Mouse (Mus musculus): ENCODE data around the gene Nxf2. TPM values are rescaled to one million over a fixed set of nuclear protein-coding genes. Genes with fewer than 3 reads are reported as not detected.

Nxf2 gene
- polyA plus RNA-seq (2012; rRNA removed): 0.08 and 0.19 TPM in 2 replicates

DNA sequence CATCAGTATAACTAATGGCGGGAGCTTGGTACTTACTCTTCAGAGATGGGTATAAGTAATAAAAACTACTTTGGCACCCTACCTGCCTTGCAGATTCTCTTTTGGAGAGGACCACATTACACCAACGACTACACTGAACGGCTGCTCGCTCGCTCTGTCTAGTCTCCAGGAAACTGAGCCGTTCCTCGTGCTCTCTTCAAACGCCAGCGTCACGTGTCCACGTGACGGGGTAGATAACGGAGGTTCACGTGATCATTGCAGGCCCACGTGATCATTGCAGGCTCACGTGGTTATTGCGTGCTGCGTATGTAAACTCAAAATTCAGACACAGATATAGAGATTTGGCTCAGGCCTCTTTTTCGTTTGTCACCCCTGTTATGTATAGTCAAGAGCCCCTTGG, at the start of gene Nxf2:
TSS of gene Nxf2 (minus strand) at position 209 of the 400 bp plus-strand sequence.
- H3K27ac ChIP-seq (ENCODE audit: insufficient read depth, low read length): no peak within 1 kb of the TSS
- H3K4me3 ChIP-seq (ENCODE audit: insufficient read depth, low read length): peak within 1 kb of the TSS; percentile 38
- TF ChIP-seq CTCF (IDR thresholded peaks at IDR 0.05; ENCODE audit: extremely low read depth, insufficient read depth, low read length) (no peak), POLR2A (IDR thresholded peaks at IDR 0.05; ENCODE audit: extremely low read depth, insufficient read depth, low read length) (no peak)
- H3K4me1 ChIP-seq (ENCODE audit: control insufficient read depth, insufficient read depth, low read length): no peaks in the 10 kb centered on the region

DNA sequence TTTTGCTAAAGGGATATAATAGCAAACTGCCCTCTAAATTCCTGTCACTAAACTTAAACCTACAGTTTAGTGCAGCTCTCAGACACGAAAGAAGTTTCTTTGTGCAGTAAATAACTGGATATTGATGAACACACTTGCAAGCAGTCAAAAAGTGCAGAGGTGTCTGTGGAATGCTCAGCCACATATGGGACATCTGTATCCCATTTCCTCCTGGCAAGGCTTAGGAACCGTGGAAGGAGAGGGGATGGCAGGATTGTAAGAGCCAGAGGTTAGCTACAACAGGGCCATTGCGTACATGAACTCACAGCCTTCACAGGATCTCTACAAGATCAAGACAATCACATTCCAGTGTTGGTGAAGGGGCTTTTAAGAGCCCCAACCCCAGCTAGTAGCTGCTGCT, 46.8 kb upstream of the Nxf2 start:
- TF ChIP-seq CTCF (IDR thresholded peaks at IDR 0.05; ENCODE audit: extremely low read depth, insufficient read depth, low read length) (no peak), POLR2A (IDR thresholded peaks at IDR 0.05; ENCODE audit: extremely low read depth, insufficient read depth, low read length) (no peak)
- Histone ChIP-seq H3K4me1 (ENCODE audit: control insufficient read depth, insufficient read depth, low read length) (no peaks in the 10 kb centered on the region), H3K4me3 (ENCODE audit: insufficient read depth, low read length) (no peak overlapping the region), H3K27ac (ENCODE audit: insufficient read depth, low read length) (no peak overlapping the region)

DNA sequence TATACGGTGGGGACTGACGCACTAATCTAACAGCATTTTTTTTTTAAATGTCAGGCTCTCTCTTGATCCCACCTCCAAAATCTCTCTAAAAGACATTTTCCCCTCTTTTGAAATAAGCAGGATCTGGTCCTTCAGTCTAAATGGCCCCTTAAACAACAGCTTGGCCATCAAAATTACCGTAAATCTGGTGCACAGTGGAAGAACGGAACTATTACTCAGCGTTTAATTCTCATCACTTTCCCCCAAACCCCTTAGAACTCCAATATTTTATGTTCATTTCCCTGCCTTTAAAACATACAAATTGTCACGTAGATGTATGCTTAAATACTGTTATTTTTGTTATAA, 44.9 kb upstream of the Nxf2 start:
- H3K4me3 ChIP-seq (ENCODE audit: insufficient read depth, low read length): peak overlapping the region; percentile 57
- TF ChIP-seq CTCF (IDR thresholded peaks at IDR 0.05; ENCODE audit: extremely low read depth, insufficient read depth, low read length) (no peak), POLR2A (IDR thresholded peaks at IDR 0.05; ENCODE audit: extremely low read depth, insufficient read depth, low read length) (no peak)
- H3K27ac ChIP-seq (ENCODE audit: insufficient read depth, low read length): peak overlapping the region; percentile 28; the same call in 1 of the 2 replicates
- H3K4me1 ChIP-seq (ENCODE audit: control insufficient read depth, insufficient read depth, low read length): no peaks in the 10 kb centered on the region

DNA sequence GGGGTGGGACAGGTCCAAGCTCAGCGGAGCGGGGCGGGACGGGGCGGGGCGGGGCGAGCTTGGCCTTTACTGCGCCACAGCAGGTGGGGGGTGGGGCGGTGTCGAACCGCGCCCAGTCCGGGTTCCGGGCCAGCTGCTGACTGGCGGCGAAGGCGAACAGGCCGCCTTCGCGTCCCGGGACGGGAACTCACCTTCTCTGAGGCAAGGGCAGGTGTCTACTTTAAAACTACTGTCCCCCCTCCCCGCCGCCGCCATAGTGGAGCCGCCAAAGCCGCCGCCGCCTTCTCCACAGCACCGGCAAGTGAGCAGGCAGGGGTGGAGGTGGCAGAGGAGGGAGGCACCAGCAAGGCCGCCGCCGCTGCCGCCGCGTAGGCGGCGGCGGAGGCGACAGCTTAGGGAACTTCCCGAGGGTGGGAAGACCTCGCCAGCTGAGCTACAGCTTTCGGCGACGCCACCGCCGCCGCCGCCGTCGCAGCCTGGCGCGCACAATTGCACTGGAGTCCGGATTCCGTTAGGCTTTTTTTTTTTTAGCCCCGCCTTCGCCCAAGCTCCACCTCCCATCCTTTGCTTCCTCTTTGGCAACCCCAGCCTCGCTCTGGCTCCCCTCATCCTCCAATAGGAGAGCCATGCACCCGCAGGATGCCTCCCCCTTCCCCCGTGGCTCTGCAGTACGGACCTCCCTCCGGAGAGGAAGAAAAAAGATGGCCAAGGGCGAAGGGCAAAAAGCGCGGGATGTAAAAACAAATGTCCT, 44.3 kb upstream of the Nxf2 start, which contains the start of gene Zmat1:
TSS of gene Zmat1 (minus strand) at position 490 of the 751 bp plus-strand sequence.
- no peak for TF ChIP-seq CTCF (IDR thresholded peaks at IDR 0.05; ENCODE audit: extremely low read depth, insufficient read depth, low read length)
- peak; percentile 46; the same call in 1 of the 2 replicates for TF ChIP-seq POLR2A (IDR thresholded peaks at IDR 0.05; ENCODE audit: extremely low read depth, insufficient read depth, low read length)
- H3K4me1 ChIP-seq (ENCODE audit: control insufficient read depth, insufficient read depth, low read length): no peaks in the 10 kb centered on the region
- peak within 1 kb of the TSS; percentile 99 for H3K27ac ChIP-seq (ENCODE audit: insufficient read depth, low read length)
- H3K4me3 ChIP-seq (ENCODE audit: insufficient read depth, low read length): peak within 1 kb of the TSS; percentile 57

DNA sequence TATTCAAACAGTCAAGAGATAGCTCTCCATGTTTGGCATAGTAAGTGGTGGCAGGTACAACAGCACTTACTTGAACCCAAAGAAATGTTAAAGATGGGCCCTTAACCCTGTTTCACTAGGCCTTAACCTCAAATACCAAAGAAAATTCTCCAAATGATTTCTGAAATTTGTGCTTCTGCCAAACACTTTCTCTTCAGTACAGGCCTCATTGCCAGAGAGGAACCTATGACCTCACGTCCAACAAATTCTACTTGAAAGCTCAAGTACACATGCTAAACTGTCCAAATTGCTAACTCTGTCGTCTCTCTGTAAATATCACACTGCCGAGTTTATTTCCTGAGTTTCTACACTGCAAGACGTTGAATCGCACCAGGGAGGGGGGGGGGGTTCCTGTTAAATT, 43.5 kb upstream of the Nxf2 start:
- H3K4me3 ChIP-seq (ENCODE audit: insufficient read depth, low read length): peak overlapping the region; percentile 57
- H3K4me1 ChIP-seq (ENCODE audit: control insufficient read depth, insufficient read depth, low read length): no peaks in the 10 kb centered on the region
- no peak overlapping the region for H3K27ac ChIP-seq (ENCODE audit: insufficient read depth, low read length)
- no peak for TF ChIP-seq POLR2A (IDR thresholded peaks at IDR 0.05; ENCODE audit: extremely low read depth, insufficient read depth, low read length)
- no peak for TF ChIP-seq CTCF (IDR thresholded peaks at IDR 0.05; ENCODE audit: extremely low read depth, insufficient read depth, low read length)

DNA sequence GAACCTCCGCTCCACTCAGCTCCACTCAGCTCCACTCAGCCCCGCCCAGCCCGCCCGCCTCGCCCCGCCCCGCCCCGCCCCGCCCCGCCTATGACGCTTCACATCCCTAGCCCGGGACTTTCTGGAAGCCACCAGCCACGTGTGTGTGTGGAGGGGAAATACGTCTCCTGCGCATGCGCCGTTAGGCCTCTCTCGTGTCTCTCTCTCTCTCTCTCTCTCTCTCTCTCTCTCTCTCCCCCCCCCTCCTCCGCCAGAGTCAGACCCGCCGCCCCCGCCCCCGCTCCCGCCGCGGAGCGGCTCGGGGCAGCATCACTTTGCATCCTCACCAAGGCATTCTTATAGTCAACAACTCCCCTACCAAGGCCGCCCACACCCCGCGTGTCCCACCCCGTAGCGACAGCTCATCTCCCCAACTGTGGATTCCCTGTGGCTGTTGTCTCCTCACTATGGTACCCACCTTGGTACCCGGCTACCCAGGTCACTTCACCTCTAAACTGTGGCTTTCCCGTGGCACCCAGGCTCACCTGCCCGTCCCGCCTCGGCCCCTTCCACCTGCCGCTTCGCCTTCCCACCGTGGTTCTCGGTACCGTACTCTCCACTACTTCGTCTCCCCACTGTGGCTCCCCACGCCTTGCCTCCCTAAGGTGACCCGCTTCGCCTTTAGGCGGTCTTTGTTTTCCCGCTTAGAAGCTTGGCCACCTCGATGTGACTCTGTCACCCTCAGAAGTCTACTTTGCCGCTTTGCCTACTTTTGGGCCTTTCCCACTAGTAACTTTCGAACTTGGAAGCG, 1.1 kb downstream of the Nxf2 start:
- TF ChIP-seq CTCF (IDR thresholded peaks at IDR 0.05; ENCODE audit: extremely low read depth, insufficient read depth, low read length): no peak
- no peak for TF ChIP-seq POLR2A (IDR thresholded peaks at IDR 0.05; ENCODE audit: extremely low read depth, insufficient read depth, low read length)
- H3K4me1 ChIP-seq (ENCODE audit: control insufficient read depth, insufficient read depth, low read length): no peaks in the 10 kb centered on the region
- H3K4me3 ChIP-seq (ENCODE audit: insufficient read depth, low read length): peak overlapping the region; percentile 38
- no peak overlapping the region for H3K27ac ChIP-seq (ENCODE audit: insufficient read depth, low read length)

DNA sequence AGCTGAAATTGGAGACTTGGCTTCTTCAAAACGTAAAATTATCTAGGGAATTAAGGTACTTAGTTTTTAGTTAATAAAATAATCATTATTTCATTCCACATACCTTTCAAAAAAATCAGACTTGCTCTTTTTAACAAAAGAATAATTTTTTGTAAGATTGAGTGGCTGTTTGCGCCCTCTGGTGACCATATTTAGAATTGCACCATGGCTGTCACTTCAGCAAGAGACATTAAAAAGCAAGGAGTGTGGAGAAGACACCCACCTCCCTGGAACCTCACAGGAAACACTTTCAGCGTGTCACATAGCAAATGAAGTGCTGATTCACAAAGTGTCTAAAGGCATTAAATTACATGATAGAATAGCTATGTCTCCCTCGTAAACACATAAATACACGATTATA, 34.2 kb downstream of the Nxf2 start:
- H3K27ac ChIP-seq (ENCODE audit: insufficient read depth, low read length): no peak overlapping the region
- peak; percentile 26; the same call in 1 of the 2 replicates for TF ChIP-seq CTCF (IDR thresholded peaks at IDR 0.05; ENCODE audit: extremely low read depth, insufficient read depth, low read length)
- TF ChIP-seq POLR2A (IDR thresholded peaks at IDR 0.05; ENCODE audit: extremely low read depth, insufficient read depth, low read length): no peak
- no peaks in the 10 kb centered on the region for H3K4me1 ChIP-seq (ENCODE audit: control insufficient read depth, insufficient read depth, low read length)
- no peak overlapping the region for H3K4me3 ChIP-seq (ENCODE audit: insufficient read depth, low read length)

DNA sequence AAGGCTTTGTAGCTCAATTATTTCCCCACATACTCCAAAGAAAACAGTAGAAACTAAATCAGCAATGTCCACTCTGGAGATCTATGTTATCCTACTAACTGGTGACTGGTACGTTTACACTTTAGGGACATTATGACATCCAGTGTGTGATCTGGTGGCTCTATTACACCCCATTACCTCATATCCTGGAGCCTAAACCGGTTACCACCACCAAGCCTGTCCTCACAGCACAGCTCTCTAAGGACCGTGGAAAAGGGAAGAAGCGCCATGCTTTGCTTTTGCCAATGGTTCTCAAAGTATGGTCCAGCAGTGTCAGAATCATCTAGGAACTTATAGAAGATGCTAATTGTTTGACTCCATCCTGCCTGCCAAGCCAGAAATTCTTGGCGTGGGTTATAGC, 34.6 kb downstream of the Nxf2 start:
- TF ChIP-seq CTCF (IDR thresholded peaks at IDR 0.05; ENCODE audit: extremely low read depth, insufficient read depth, low read length) (no peak), POLR2A (IDR thresholded peaks at IDR 0.05; ENCODE audit: extremely low read depth, insufficient read depth, low read length) (no peak)
- H3K27ac ChIP-seq (ENCODE audit: insufficient read depth, low read length): no peak overlapping the region
- no peaks in the 10 kb centered on the region for H3K4me1 ChIP-seq (ENCODE audit: control insufficient read depth, insufficient read depth, low read length)
- no peak overlapping the region for H3K4me3 ChIP-seq (ENCODE audit: insufficient read depth, low read length)

DNA sequence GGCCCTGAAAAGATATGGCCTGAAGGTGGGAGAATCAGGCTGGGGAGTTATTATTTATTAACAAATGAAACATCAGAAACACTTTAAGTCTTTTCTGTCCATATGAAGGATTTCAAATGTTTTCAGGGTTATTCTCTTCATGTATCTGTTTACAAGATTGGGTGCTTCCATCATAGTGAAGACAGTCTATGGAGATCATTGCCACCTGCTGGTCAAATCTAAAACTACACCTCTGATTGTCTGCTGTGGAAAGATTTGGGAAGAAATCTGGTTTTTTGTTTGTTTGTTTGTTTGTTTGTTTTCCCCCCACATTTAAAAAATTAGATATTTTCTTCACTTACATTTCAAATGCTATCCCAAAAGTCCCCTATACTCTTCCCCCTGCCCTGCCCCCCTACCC, 39.5 kb downstream of the Nxf2 start:
- no peak overlapping the region for H3K27ac ChIP-seq (ENCODE audit: insufficient read depth, low read length)
- H3K4me1 ChIP-seq (ENCODE audit: control insufficient read depth, insufficient read depth, low read length): no peaks in the 10 kb centered on the region
- no peak overlapping the region for H3K4me3 ChIP-seq (ENCODE audit: insufficient read depth, low read length)
- TF ChIP-seq POLR2A (IDR thresholded peaks at IDR 0.05; ENCODE audit: extremely low read depth, insufficient read depth, low read length) (no peak), CTCF (IDR thresholded peaks at IDR 0.05; ENCODE audit: extremely low read depth, insufficient read depth, low read length) (no peak)
